Mouse (Mus musculus) cerebellum, adult 9-11 months (tissue): ENCODE measurements around the gene Gm20388.

ENCODE experiments used
- DNase-seq: peaks from one replicate; pipeline ENCODE4 v3.0.0; 2022

The Gm20388 gene

GRCm38 (mm10) chr8:122011066-122011588, 2100.5 kb downstream of the Gm20388 start:
- DNase-seq: no peak

- DNase-seq: no peak
These were observed 2104.0 kb downstream of the Gm20388 start for GRCm38 (mm10) chr8:122014606-122015005.

DNA sequence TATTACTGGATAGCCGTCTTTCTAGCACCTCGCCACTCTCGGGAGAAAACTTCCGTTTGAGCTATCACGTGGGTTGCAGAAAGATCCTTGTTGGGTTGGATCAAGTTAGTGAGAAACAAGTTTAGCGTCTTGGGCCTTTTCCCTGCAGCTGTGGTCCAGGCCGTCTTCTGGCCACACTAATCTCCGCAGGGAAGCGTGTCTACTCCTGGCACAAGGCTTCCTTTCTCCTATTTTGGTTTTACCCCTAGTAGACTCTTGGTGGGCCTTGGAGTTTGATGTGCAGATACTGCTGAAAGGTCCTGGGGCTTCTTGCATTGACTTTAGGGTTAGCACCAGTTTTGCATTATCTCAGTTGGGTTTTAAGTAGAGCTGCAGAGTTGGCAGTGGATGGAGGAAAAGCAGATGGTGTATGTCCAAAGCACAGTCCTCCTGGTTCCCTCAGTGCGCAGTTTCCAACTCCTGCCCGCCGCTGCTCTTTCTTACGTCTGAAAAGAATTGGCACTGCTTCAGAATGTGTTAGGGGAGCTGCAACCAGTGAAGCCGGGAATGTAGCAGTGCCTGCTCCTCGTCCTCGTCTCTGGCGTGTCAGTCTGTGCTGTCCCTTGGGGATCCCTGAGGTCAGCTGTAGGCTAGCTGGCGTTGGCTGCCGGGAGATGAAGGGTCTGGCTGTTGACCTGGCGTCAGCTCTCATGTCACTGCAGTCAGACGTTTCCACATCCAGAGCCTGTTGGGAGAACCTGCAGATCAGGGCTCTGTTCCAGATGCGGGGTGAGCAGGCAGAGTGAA, 2107.6 kb downstream of the Gm20388 start:
- no peak for DNase-seq

DNA sequence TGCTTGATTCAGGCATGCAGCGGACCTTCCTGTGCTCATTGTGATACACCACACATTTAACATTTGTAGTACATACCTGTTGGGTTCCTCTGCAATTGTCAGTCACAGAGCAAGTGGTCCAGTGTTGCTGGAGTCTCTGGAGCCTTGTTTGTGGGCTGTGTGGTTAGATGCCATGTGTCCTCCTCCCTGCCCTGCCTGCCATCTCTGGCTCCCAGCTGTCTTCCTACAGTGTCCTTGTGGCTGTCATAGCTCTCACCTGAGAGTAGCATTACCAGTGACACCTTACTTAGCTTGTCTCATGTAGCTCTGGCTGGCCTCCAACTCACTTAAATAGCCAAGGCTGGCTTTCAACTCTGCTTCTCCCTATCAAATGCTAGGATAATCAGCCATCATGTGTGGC, 2108.5 kb downstream of the Gm20388 start:
- DNase-seq: no peak

- no peak for DNase-seq
These were observed 2109.6 kb downstream of the Gm20388 start for GRCm38 (mm10) chr8:122020050-122020771.

- no peak for DNase-seq
These were observed 2111.1 kb downstream of the Gm20388 start for GRCm38 (mm10) chr8:122021725-122022124.

DNA sequence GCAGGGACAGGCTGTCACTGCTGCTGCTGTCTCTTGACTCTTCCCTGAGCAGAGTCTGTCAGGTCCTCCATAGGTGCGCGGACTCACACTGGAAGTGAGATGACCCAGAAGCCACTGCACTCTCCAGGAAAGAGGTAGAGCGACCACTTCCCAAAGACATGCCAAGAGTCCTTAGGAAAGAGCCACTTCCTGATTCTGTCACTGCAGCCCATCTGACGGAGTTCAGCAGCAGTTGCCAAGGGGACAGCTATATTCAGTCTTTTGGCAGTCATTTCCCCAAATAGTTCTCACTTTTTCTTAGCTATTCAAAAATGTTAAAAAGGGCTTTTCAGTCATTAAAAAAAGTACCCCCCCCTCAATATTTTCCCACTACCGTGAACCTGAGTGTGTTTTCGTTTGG, 2111.6 kb downstream of the Gm20388 start:
- no peak for DNase-seq

GRCm38 (mm10) chr8:122022705-122023104, 2112.1 kb downstream of the Gm20388 start:
- no peak for DNase-seq

GRCm38 (mm10) chr8:122025546-122025945, 2114.9 kb downstream of the Gm20388 start:
- no peak for DNase-seq

DNA sequence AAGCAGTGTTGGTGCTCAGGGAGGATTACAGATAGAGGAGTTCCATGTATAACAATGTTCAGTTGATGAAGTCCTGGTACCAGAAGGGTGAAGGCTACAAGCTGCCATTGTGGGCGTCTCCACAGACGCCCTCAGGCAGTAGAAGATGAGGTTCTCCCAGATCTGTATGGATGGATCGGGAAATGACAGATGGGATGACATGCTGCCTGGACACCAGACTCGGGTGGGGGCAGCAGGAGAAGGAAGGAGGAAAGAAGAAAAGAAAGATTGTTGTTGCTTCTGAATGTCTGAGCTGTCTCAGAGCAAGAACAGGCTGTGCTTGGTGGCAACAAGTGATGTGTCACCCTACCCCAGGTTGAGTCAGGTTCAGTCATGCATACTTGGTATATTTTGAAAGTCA, 2117.5 kb downstream of the Gm20388 start:
- no peak for DNase-seq

GRCm38 (mm10) chr8:122030965-122031364, 2120.3 kb downstream of the Gm20388 start:
- peak; percentile 68 for DNase-seq

DNA sequence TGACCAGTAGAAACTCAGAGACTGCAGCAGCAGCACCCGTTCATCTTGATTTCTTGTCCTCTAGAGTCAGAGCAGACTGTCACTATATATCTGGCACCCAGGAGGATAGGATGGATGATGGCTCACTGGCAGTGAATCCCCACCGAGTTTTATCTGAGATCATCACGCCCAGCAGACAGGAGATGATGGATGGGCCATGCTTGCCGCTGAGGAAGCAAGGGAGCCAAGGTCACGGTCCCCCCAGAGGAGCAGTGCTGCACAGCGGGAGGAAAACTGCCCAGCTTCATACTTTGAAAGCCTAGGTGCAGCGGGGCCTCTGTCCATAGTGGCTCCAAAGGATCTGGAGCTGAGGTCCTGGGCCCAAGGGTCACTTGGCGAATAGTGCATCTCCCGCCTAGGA, 2122.1 kb downstream of the Gm20388 start:
- no peak for DNase-seq

DNA sequence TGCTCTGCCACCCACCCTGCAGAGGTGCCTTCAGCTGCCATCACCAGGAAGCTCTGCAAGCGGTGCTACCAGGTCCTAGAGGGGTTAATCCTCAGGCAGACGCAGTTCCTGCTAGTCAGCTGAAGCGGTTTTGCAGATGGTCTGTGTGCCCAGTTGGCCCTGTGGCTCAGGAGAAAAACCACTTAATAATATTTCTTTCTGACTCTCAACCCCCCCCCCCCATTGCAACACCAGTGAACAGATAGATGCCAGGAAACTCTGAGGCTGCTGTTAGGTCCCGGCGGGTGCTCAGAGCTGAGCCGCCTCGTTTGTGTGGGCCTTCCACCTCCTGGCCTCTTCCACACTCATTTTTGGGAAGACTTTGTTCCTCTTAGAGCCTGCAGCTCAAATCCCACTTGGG, 2124.9 kb downstream of the Gm20388 start:
- no peak for DNase-seq

- no peak for DNase-seq
These were observed 2125.7 kb downstream of the Gm20388 start for GRCm38 (mm10) chr8:122036325-122036724.

DNA sequence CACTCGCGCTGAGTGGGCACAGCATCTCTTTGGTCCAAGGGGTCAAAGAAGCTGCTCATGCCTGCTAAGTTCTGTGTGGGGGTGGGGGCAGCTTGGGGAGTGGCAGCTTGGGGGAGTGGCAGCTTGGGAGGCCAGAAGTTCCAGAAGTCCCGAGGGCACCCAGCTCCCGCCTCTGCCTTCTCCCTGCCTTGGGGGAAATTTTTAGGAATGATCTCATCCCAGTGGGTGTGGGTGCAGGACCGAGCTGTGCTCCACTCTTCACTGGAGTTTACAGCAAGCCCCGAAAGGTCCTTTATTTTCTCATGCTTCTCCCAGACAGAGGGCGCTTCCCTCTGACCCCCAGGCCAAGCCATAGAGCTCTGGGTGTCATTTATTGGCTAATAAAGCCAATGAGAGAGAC, 2126.6 kb downstream of the Gm20388 start:
- no peak for DNase-seq

GRCm38 (mm10) chr8:122038076-122038475, 2127.4 kb downstream of the Gm20388 start:
- DNase-seq: no peak

DNA sequence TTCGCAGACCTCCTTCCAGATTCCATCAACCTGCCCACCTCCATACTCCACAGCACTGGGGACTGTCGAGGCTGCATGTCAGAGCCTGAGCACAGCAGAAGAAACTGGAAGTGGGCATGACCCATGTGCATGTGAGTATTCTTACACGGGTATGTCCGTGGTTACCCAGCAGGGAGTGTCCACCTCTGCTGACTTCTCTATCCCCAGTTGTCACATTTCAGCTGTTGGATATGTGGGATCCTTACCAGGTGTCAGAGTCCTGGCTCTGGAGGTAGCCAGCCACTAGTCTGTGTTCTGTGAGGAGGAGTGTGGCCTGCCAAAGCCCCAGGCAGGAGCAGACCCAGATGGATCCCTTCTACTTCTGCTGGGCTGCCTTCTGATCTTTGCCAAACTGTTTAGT, 2128.8 kb downstream of the Gm20388 start:
- no peak for DNase-seq

DNA sequence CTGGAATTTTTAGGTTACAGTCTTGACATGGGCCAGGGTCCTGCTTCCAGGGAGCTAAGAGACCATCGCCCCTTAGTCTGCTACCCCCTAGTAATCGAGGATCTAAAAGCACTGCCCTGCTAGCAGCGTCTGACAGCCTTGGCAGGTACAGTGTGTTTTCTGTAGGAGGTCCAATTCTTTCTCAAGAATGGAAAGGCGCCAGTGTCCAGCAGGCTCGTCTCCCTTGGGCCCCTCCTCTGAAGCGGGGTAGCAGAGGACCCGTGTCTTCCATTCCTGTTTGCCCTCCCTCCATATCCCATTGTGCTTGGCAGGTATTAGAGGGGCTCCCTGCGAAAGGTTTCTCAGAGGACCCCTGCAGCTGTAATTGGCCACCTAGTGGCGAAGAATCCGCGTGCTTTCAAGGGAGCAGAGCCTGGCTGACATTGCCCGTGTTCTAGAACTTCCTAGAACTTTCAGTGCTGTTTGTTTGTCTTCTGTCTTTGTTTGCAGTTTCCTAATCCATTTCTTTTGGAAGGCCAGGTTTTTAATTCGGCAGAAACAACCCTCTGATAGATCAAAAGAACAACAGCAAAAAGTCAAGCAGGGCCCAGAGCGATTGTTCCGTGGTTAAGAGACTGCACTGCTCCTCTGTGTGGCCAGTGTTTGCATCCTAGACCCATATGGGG, 2136.7 kb downstream of the Gm20388 start:
- no peak for DNase-seq

DNA sequence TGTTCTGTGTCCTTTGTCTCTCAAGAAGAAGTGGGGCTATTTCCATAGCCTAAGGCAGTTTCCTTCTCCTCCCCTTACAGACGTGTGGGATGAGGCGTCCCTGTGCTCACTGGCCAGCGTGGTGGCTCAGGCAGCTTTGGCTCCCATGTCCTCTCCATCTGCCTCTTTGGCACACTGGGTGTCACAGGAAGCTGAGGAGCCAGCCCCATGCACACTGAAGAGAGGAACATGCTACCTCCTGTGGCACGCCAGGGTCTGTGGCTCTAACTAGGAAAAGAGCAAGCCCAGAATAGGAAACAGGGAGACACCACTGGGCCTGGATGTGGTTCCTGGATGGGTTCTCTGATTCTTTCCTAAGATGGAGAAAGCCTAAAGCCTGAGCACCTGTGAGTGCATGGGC, 2138.6 kb downstream of the Gm20388 start:
- peak; percentile 65 for DNase-seq

DNA sequence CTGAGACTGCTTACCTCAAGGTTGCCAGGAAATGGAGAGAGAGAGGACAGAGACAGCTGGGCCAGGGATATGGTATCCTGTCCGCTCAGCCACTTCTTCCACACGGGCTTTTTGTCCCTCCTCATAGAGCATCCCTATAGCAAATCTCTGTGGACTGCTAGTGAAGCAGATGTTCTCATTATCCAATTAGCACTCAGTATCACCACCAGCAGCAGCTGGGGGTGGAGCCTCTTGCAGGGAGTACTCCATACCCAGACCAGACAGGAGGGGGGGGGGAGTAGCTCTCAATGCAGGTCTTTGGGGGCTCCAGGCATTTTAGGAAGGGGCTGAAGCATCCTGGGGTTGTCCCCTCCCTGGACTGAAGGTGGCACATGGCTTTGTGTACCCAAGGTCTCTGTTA, 2139.3 kb downstream of the Gm20388 start:
- no peak for DNase-seq

DNA sequence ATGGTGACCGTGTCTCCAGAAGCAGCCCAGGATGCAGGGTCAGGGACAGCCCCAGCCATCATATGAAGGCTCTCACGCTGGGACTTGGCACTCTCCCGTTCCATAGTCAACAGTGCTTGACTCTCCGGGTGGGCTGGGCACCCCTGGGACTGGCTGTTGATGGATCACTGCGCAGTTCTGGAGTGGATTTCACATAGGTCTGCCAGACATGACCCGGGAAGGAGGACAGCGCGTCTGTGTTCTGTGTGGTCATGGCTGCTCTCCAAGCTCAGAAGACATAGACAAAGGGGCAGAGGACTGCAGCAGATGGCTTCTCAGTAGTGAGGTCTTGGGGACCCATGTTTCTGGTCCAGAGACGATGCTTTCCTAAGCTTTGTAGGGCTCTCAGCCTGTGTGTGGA, 2140.0 kb downstream of the Gm20388 start:
- peak; percentile 70 for DNase-seq

DNA sequence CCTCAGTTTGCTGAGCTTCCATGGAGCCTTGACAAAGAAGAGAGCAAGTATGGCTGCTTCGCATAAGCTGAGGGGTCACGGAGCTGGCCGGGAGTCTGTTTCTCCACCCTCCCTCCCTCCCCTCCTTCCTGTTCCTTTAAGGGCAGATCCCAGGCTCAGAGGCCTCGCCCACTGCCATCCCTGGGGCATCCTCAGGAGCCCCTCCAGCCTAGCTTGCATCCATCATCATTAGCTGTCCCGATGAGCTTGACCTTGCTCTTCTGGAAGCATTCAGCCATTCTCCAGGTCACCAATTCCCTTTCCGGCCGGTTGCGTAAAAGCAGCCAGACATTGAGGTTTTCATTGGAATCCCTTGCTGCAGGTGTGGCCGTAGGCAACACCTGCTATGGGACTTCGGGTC, 2144.7 kb downstream of the Gm20388 start:
- no peak for DNase-seq

DNA sequence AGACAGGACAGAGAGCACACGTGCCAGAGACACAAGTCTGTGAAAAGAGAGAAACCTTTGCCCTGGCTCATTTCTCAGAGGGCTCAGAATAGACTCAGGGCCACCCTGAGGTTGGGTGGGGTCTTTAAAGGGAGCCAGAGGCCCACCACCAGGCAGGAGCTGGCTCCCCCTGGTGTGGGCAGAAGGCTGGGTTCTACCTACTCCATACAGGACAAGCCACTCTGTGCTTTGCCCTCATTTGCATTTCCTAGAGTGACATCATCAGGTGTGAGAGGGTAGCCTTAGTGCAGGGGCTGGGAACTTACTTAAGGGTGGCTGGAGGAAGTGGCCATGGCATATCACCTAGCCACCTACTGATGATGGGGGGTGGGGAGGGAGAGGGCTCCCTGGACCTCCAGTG, 2145.5 kb downstream of the Gm20388 start:
- no peak for DNase-seq

GRCm38 (mm10) chr8:122056882-122057281, 2146.2 kb downstream of the Gm20388 start:
- DNase-seq: no peak
